Comparison of ENCODE assay signal across 9 mouse cellular contexts in genomic region chr7:131112486-131112885, GRCm38 (mm10). TPM values are rescaled to one million over a fixed set of nuclear protein-coding genes. Genes with fewer than 3 reads are reported as not detected.
DNase-seq lines count a peak whose midpoint lies in the region; ATAC-seq and TF ChIP-seq lines count a peak whose summit lies in the region.
"Had no signal": no experiment of that assay in that cellular context is flagged by ENCODE, and none has a peak within 500 bp of the region (broad histone marks: within the 10 kb centered on the region; RNA-seq: fewer than 3 reads in every experiment).

No protein-coding gene starts in this region.

- H3K4me1 ChIP-seq in lung, postnatal 0 days (ENCODE audit: insufficient read depth, low read depth, low read length): no peaks in the 10 kb centered on the region

- TF ChIP-seq CTCF in lung, postnatal 0 days (IDR thresholded peaks at IDR 0.05): peak; percentile 76

- no peak for TF ChIP-seq EP300 in lung, postnatal 0 days (IDR thresholded peaks at IDR 0.05)

- H3K9me3 ChIP-seq in lung, postnatal 0 days (ENCODE audit: low read length): no peaks in the 10 kb centered on the region

- no peaks in the 10 kb centered on the region for H3K36me3 ChIP-seq in lung, postnatal 0 days (ENCODE audit: insufficient read depth, low read length)

- DNase-seq in gastrocnemius, adult 18-20 months (ENCODE audit: low spot score): peak; percentile 9
- no peak for DNase-seq in gastrocnemius, adult 8-10 months (ENCODE audit: low spot score in 2 of 2)
- peak; percentile 40 for DNase-seq in 416B (ENCODE audit: low read depth)
- peak; percentile 75 for DNase-seq in adrenal gland, postnatal 10 days
- peak; percentile 44 for DNase-seq in embryo, embryonic 9.5 days (ENCODE audit: extremely low spot score)
- peak; percentile 72 for DNase-seq in layer of hippocampus, adult 11-12 months (ENCODE audit: low spot score)
- peak; percentile 56 for DNase-seq in lung, postnatal 0 days (ENCODE audit: low spot score)
- peak; percentile 43 for DNase-seq in telencephalon, adult 2 months (ENCODE audit: low read depth, low spot score)

- ATAC-seq in lung, postnatal 0 days: no peak

- H3K4me3 ChIP-seq in lung, postnatal 0 days (ENCODE audit: low read depth, low read length): no peak overlapping the region

- H3K9ac ChIP-seq in lung, postnatal 0 days (replicated peaks; ENCODE audit: low read depth): no peak overlapping the region

- 19% methylated on average over 3 of the region's 3 CpGs for WGBS in lung, postnatal 0 days

- no peak overlapping the region for H3K4me2 ChIP-seq in lung, postnatal 0 days (replicated peaks; ENCODE audit: low read depth, low read length)

- H3K27ac ChIP-seq in lung, postnatal 0 days (ENCODE audit: low read length): no peak overlapping the region
- H3K27ac ChIP-seq: macrophage had no signal

- no peaks in the 10 kb centered on the region for H3K27me3 ChIP-seq in lung, postnatal 0 days (replicated peaks; ENCODE audit: insufficient read depth, low read length)

RNA-seq across cellular contexts. Expression of gene 4933402N03Rik, which starts 33.6 kb away (rescaled TPM):
- total RNA-seq in gastrocnemius, adult 18-20 months (2021): not detected
- not detected for total RNA-seq in gastrocnemius, adult 8-10 months (2022)
- total RNA-seq in adrenal gland, postnatal 10 days (2021): not detected
- not detected in 2 replicates for polyA plus RNA-seq in lung, postnatal 0 days (2015; fragmentation: Nextera tagmentation; extraction: Ambion mirVana)
- polyA plus RNA-seq: macrophage had no signal

Comparison
In these comparisons a context has a peak if more than half of its experiments do, and no peak if none do; other contexts are left out.
1. DNase-seq: peak in gastrocnemius, adult 18-20 months (single experiment), 416B (single experiment), adrenal gland, postnatal 10 days (single experiment), embryo, embryonic 9.5 days (single experiment), layer of hippocampus, adult 11-12 months (single experiment), lung, postnatal 0 days (single experiment) and telencephalon, adult 2 months (single experiment); none in gastrocnemius, adult 8-10 months (0 of 2).